Mouse (Mus musculus): ENCODE data around the gene Mall.

DNA sequence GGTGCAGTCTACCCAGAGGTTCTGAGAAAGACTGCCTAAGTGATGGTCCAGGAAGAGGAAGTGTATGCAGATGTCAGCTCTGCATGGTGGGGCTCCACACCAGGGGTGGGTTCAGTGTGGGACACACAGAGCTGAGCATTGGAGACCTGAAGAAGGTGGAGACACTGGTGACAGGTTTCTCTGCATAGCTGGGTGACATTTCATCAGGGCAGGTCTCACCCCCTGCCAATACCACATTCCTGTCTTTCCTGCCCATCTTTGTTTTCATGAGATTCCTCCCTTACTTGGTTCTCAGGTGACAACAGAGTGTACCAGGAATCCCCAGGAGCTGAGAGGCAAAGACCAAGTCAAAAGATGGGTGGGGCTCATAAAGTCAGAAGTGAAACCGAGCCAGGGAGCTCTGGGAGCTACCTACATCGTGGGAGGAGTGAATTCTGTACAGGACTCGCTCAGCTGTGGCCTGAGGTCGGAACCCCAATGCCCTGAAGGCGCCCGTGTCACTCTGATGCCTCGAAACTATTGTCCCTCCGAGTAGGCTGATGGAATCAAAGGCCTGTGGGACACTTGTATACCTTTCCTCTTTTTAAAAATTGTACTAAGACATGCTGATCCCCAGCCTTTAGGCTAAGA lies 10.8 kb downstream of the Mall start:
- TF ChIP-seq POLR2A (IDR thresholded peaks at IDR 0.05; ENCODE audit: insufficient read depth, low read depth, low read length) (no peak), EP300 (IDR thresholded peaks at IDR 0.05; ENCODE audit: insufficient read depth, low read depth, low read length) (no peak)
